Mouse (Mus musculus): Measurements from ENCODE around the gene H2al1e.
A peak's percentile ranks its signal among the peaks of the same experiment; 100 is the strongest.
"Not testable (repeated sequence)": the region's sequence is repeated elsewhere in the genome, so short reads cannot be mapped to it uniquely, and the experiment has no call there.

Gene H2al1e

GRCm38 (mm10) chrX:11311634-11312033, at the start of gene H2al1e:
H2al1e (plus strand) TSS chrX:11311934.
- not testable (repeated sequence) for DNase-seq (ENCODE audit: low spot score)

GRCm38 (mm10) chrX:11264918-11265317, 46.8 kb upstream of the H2al1e start:
- DNase-seq (ENCODE audit: low spot score): no peak

- peak; percentile 46 for DNase-seq (ENCODE audit: low spot score)
These were observed 43.9 kb upstream of the H2al1e start for GRCm38 (mm10) chrX:11267791-11268190.

- DNase-seq (ENCODE audit: low spot score): peak; percentile 8
These were observed 42.7 kb upstream of the H2al1e start for GRCm38 (mm10) chrX:11269074-11269473.

GRCm38 (mm10) chrX:11273190-11273589, 38.5 kb upstream of the H2al1e start:
- no peak for DNase-seq (ENCODE audit: low spot score)

- no peak for DNase-seq (ENCODE audit: low spot score)
These were observed 34.7 kb upstream of the H2al1e start for GRCm38 (mm10) chrX:11277083-11277482.

GRCm38 (mm10) chrX:11280741-11281140, 31.0 kb upstream of the H2al1e start:
- no peak for DNase-seq (ENCODE audit: low spot score)

- DNase-seq (ENCODE audit: low spot score): no peak
These were observed 23.3 kb upstream of the H2al1e start for GRCm38 (mm10) chrX:11288306-11288882.

- DNase-seq (ENCODE audit: low spot score): no peak
These were observed 22.5 kb upstream of the H2al1e start for GRCm38 (mm10) chrX:11289244-11289643.

- DNase-seq (ENCODE audit: low spot score): not testable (repeated sequence)
These were observed 12.8 kb upstream of the H2al1e start, which contains the start of gene H2al1a for GRCm38 (mm10) chrX:11298957-11299356. H2al1a (plus strand) TSS chrX:11299257.

GRCm38 (mm10) chrX:11302132-11302531, 9.6 kb upstream of the H2al1e start, which contains the start of gene H2al1b:
H2al1b (plus strand) TSS chrX:11302432.
- DNase-seq (ENCODE audit: low spot score): not testable (repeated sequence)

- not testable (repeated sequence) for DNase-seq (ENCODE audit: low spot score)
These were observed 6.4 kb upstream of the H2al1e start, which contains the start of gene H2al1c for GRCm38 (mm10) chrX:11305355-11305754. H2al1c (plus strand) TSS chrX:11305655.

GRCm38 (mm10) chrX:11308524-11308923, 3.2 kb upstream of the H2al1e start, which contains the start of gene H2al1d:
H2al1d (plus strand) TSS chrX:11308824.
- not testable (repeated sequence) for DNase-seq (ENCODE audit: low spot score)

GRCm38 (mm10) chrX:11314858-11315257, 3.1 kb downstream of the H2al1e start, which contains the start of gene H2al1f:
H2al1f (plus strand) TSS chrX:11315158.
- DNase-seq (ENCODE audit: low spot score): not testable (repeated sequence)

- not testable (repeated sequence) for DNase-seq (ENCODE audit: low spot score)
These were observed 6.2 kb downstream of the H2al1e start, which contains the start of gene H2al1g for GRCm38 (mm10) chrX:11317956-11318355. H2al1g (plus strand) TSS chrX:11318256.

- not testable (repeated sequence) for DNase-seq (ENCODE audit: low spot score)
These were observed 9.5 kb downstream of the H2al1e start, which contains the start of gene H2al1h for GRCm38 (mm10) chrX:11321192-11321591. H2al1h (plus strand) TSS chrX:11321492.

GRCm38 (mm10) chrX:11324359-11324758, 12.6 kb downstream of the H2al1e start, which contains the start of gene H2al1i:
H2al1i (plus strand) TSS chrX:11324659.
- DNase-seq (ENCODE audit: low spot score): not testable (repeated sequence)

GRCm38 (mm10) chrX:11327522-11327921, 15.8 kb downstream of the H2al1e start, which contains the start of gene H2al1j:
H2al1j (plus strand) TSS chrX:11327822.
- not testable (repeated sequence) for DNase-seq (ENCODE audit: low spot score)

GRCm38 (mm10) chrX:11345762-11346161, 34.0 kb downstream of the H2al1e start:
- DNase-seq (ENCODE audit: low spot score): no peak

GRCm38 (mm10) chrX:11346756-11347155, 35.0 kb downstream of the H2al1e start:
- DNase-seq (ENCODE audit: low spot score): no peak

GRCm38 (mm10) chrX:11360823-11361222, 49.1 kb downstream of the H2al1e start:
- no peak for DNase-seq (ENCODE audit: low spot score)

GRCm38 (mm10) chrX:11361261-11361660, 49.5 kb downstream of the H2al1e start:
- no peak for DNase-seq (ENCODE audit: low spot score)

Measured in urinary bladder, postnatal 14 days (tissue).